Mouse (Mus musculus): ENCODE measurements around the gene Cntnap1. TPM values are rescaled to one million over a fixed set of nuclear protein-coding genes. Genes with fewer than 3 reads are reported as not detected.

Gene Cntnap1
- polyA plus RNA-seq, 1 experiment from 2014 or later = 0.57 TPM

- no peak overlapping the region for H3K9ac ChIP-seq
- ATAC-seq (ENCODE audit: low FRiP score) = no peak
- peaks cover 11% of the 10 kb centered on the region for H3K4me1 ChIP-seq
- no peak overlapping the region for H3K27ac ChIP-seq
- H3K4me3 ChIP-seq (replicated peaks) = no peak overlapping the region
- no peaks in the 10 kb centered on the region for H3K9me3 ChIP-seq
- H3K36me3 ChIP-seq (replicated peaks) = no peaks in the 10 kb centered on the region
- 91% methylated on average over 12 of the region's 12 CpGs for WGBS
- H3K4me2 ChIP-seq = no peak overlapping the region
- peaks cover 21% of the 10 kb centered on the region for H3K27me3 ChIP-seq
Measured at GRCm38 (mm10) chr11:101184984-101185383, 14.7 kb downstream of the Cntnap1 start.

- H3K9ac ChIP-seq = no peak overlapping the region
- H3K27ac ChIP-seq = no peak overlapping the region
- H3K4me1 ChIP-seq = peaks cover 16% of the 10 kb centered on the region
- H3K4me3 ChIP-seq (replicated peaks) = no peak overlapping the region
- no peak for ATAC-seq (ENCODE audit: low FRiP score)
- no peak overlapping the region for H3K4me2 ChIP-seq
- H3K9me3 ChIP-seq = no peaks in the 10 kb centered on the region
- no peaks in the 10 kb centered on the region for H3K36me3 ChIP-seq (replicated peaks)
- 92% methylated on average over 4 of the region's 4 CpGs for WGBS
- peaks cover 17% of the 10 kb centered on the region for H3K27me3 ChIP-seq
Measured at GRCm38 (mm10) chr11:101185441-101185840, 15.1 kb downstream of the Cntnap1 start.

- H3K4me3 ChIP-seq (replicated peaks) = no peak overlapping the region
- H3K9ac ChIP-seq = no peak overlapping the region
- H3K27me3 ChIP-seq = peaks cover 10% of the 10 kb centered on the region; the same call in 1 of the 2 replicates
- H3K4me1 ChIP-seq = peaks cover 23% of the 10 kb centered on the region
- no peaks in the 10 kb centered on the region for H3K36me3 ChIP-seq (replicated peaks)
- 85% methylated on average over 27 of the region's 27 CpGs for WGBS
- no peak overlapping the region for H3K4me2 ChIP-seq
- ATAC-seq (ENCODE audit: low FRiP score) = no peak
- H3K9me3 ChIP-seq = no peaks in the 10 kb centered on the region
- no peak overlapping the region for H3K27ac ChIP-seq
Measured at GRCm38 (mm10) chr11:101186526-101187247, 16.4 kb downstream of the Cntnap1 start.

- Histone ChIP-seq H3K9me3 (no peaks in the 10 kb centered on the region), H3K36me3 (replicated peaks) (no peaks in the 10 kb centered on the region), H3K27ac (no peak overlapping the region), H3K4me2 (no peak overlapping the region), H3K27me3 (0 out of 2 replicates have a peak, but pooled peaks cover 3% of the 10 kb centered on the region), H3K9ac (no peak overlapping the region), H3K4me3 (replicated peaks) (no peak overlapping the region), H3K4me1 (peaks cover 23% of the 10 kb centered on the region)
- 92% methylated on average over 5 of the region's 5 CpGs for WGBS
- ATAC-seq (ENCODE audit: low FRiP score) = no peak
Measured at GRCm38 (mm10) chr11:101187541-101187940, 17.2 kb downstream of the Cntnap1 start.

- 83% methylated on average over 11 of the region's 11 CpGs for WGBS
- ATAC-seq (ENCODE audit: low FRiP score) = no peak
- Histone ChIP-seq H3K27ac (no peak overlapping the region), H3K9me3 (no peaks in the 10 kb centered on the region), H3K27me3 (no peaks in the 10 kb centered on the region), H3K9ac (no peak overlapping the region), H3K4me3 (replicated peaks) (no peak overlapping the region), H3K36me3 (replicated peaks) (no peaks in the 10 kb centered on the region), H3K4me2 (no peak overlapping the region), H3K4me1 (peaks cover 23% of the 10 kb centered on the region)
Measured at GRCm38 (mm10) chr11:101188166-101188805, 18.0 kb downstream of the Cntnap1 start.

GRCm38 (mm10) chr11:101189495-101190180 lies 19.3 kb downstream of the Cntnap1 start:
- Histone ChIP-seq H3K4me1 (peaks cover 23% of the 10 kb centered on the region), H3K4me2 (no peak overlapping the region), H3K27me3 (no peaks in the 10 kb centered on the region), H3K9ac (peak overlapping the region; percentile 25; the same call in 1 of the 2 replicates), H3K36me3 (replicated peaks) (no peaks in the 10 kb centered on the region), H3K4me3 (replicated peaks) (no peak overlapping the region), H3K27ac (peak overlapping the region; percentile 84), H3K9me3 (no peaks in the 10 kb centered on the region)
- ATAC-seq (ENCODE audit: low FRiP score) = peak; percentile 71
- WGBS = 20% methylated on average over 6 of the region's 6 CpGs

- peak; percentile 53 for ATAC-seq (ENCODE audit: low FRiP score)
- WGBS = 54% methylated on average over 8 of the region's 8 CpGs
- no peak overlapping the region for H3K4me3 ChIP-seq (replicated peaks)
- H3K27me3 ChIP-seq = no peaks in the 10 kb centered on the region
- no peaks in the 10 kb centered on the region for H3K36me3 ChIP-seq (replicated peaks)
- peak overlapping the region; percentile 84 for H3K27ac ChIP-seq
- H3K4me1 ChIP-seq = peaks cover 23% of the 10 kb centered on the region
- H3K4me2 ChIP-seq = no peak overlapping the region
- H3K9ac ChIP-seq = peak overlapping the region; percentile 25; the same call in 1 of the 2 replicates
- H3K9me3 ChIP-seq = no peaks in the 10 kb centered on the region
Measured at GRCm38 (mm10) chr11:101190181-101190912, 20.0 kb downstream of the Cntnap1 start.

- Histone ChIP-seq H3K27ac (no peak overlapping the region), H3K9ac (no peak overlapping the region), H3K36me3 (replicated peaks) (no peaks in the 10 kb centered on the region), H3K27me3 (no peaks in the 10 kb centered on the region), H3K9me3 (no peaks in the 10 kb centered on the region), H3K4me1 (peaks cover 23% of the 10 kb centered on the region), H3K4me2 (no peak overlapping the region), H3K4me3 (replicated peaks) (no peak overlapping the region)
- WGBS = 57% methylated on average over 17 of the region's 17 CpGs
- no peak for ATAC-seq (ENCODE audit: low FRiP score)
Measured at GRCm38 (mm10) chr11:101190913-101191907, 20.9 kb downstream of the Cntnap1 start.

- Histone ChIP-seq H3K9me3 (no peaks in the 10 kb centered on the region), H3K4me3 (replicated peaks) (no peak overlapping the region), H3K4me1 (peaks cover 23% of the 10 kb centered on the region), H3K9ac (no peak overlapping the region), H3K27ac (no peak overlapping the region), H3K4me2 (no peak overlapping the region), H3K36me3 (replicated peaks) (no peaks in the 10 kb centered on the region), H3K27me3 (no peaks in the 10 kb centered on the region)
- no peak for ATAC-seq (ENCODE audit: low FRiP score)
- 80% methylated on average over 4 of the region's 4 CpGs for WGBS
Measured at GRCm38 (mm10) chr11:101191919-101192470, 21.7 kb downstream of the Cntnap1 start.

GRCm38 (mm10) chr11:101192646-101193045 lies 22.3 kb downstream of the Cntnap1 start:
- Histone ChIP-seq H3K4me2 (no peak overlapping the region), H3K27ac (no peak overlapping the region)
- ATAC-seq (ENCODE audit: low FRiP score) = no peak

GRCm38 (mm10) chr11:101193076-101193475 lies 22.8 kb downstream of the Cntnap1 start:
- Histone ChIP-seq H3K27me3 (no peaks in the 10 kb centered on the region), H3K4me2 (no peak overlapping the region), H3K9ac (no peak overlapping the region), H3K9me3 (no peaks in the 10 kb centered on the region), H3K4me1 (peaks cover 23% of the 10 kb centered on the region), H3K27ac (no peak overlapping the region), H3K36me3 (replicated peaks) (no peaks in the 10 kb centered on the region), H3K4me3 (replicated peaks) (no peak overlapping the region)
- ATAC-seq (ENCODE audit: low FRiP score) = no peak
- WGBS = 91% methylated on average over 7 of the region's 7 CpGs

More at GRCm38 (mm10) chr11:101192646-101193045, 22.3 kb downstream of the Cntnap1 start:
- Histone ChIP-seq H3K4me1 (peaks cover 23% of the 10 kb centered on the region), H3K4me3 (replicated peaks) (no peak overlapping the region), H3K9ac (no peak overlapping the region), H3K9me3 (no peaks in the 10 kb centered on the region), H3K36me3 (replicated peaks) (no peaks in the 10 kb centered on the region), H3K27me3 (no peaks in the 10 kb centered on the region)
- 90% methylated on average over 6 of the region's 6 CpGs for WGBS
